Mouse (Mus musculus) cerebellum, adult 8-10 months (tissue): ENCODE measurements around the gene Pspc1.
"Not testable (repeated sequence)": the region's sequence is repeated elsewhere in the genome, so short reads cannot be mapped to it uniquely, and the experiment has no call there.

Experiments
- DNase-seq: peaks from one replicate; pipeline ENCODE4 v3.0.0; 2022

The Pspc1 gene

DNA sequence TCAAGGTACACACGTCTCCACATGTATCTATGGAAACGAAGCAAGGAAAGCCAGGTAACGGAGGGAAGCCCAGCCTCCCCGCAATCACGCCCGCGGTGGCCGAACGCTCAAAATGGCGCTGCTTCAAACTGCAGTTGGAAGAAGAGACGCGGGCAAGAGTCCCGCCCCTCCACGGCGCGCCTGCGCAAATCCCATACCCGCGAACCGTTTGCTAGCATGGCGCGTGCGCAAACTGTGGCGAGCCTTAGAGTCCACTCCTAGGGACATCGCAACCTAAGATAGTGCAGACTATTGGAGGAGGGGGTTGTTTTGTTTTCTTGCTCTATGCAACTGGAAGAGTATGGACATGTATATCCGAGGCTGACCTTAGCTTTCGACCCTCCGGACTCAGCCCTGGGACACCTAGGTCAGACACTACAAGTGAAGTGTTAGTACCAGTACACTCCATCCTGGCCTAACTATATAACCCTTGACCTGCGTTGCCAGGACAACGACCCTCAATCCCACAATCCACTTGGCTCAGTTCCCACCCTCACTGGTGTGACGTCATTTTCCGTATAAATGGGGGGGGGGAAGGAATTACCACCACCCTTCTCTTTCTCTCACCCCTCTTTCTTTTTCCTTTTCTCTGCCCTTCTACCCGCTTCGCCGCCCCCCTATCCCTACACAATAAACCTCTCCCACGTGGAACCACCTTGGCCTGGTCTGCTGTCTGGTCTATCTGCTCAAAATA is at the start of gene Pspc1:
TSS of gene Pspc1 (minus strand) at position 117 of the 733 bp plus-strand sequence.
- DNase-seq, result peak; percentile 97

DNA sequence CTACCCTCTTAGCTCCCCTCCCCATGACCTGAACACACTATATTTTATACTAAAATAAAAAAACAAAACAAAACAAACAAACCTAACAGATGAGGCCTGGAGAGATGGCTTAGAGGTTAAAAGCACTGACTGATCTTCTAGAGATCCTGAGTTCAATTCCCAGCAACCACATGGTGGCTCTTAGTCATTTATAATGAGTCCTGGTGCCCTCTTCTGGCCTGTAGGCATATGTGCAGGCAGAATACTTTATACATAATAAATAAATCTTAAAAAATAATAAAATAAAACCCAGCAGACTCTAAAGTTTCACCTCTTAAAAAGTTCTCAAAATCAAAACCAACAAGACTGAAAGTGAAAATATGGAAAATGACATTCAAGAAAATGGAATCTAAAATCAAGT is 46.4 kb upstream of the Pspc1 start:
- DNase-seq, result no peak

DNA sequence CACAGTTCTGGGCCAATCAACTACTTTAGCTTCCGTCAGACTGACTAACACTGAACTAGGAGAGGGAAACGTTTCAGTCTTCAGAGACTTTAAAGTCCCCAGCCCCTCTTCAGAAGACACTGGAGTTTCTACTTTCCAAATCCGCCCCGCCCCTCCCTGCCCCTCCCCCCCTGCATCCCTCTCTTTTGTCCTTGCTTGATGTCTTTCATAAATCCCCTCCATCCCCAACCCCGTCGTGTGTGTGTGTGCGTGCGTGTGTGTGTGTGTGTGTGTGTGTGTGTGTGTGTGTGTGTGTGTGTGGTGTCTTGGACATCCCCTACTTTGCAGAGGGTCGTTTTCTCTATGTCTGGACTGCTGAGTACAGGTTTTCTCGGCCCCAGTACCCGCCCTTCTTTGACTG is 39.5 kb upstream of the Pspc1 start:
- no peak for DNase-seq

GRCm38 (mm10) chr14:56817131-56817530 is 39.0 kb upstream of the Pspc1 start:
- no peak for DNase-seq

- DNase-seq, result no peak
These were observed 38.4 kb upstream of the Pspc1 start for GRCm38 (mm10) chr14:56816541-56816940.

GRCm38 (mm10) chr14:56812520-56813036 is 34.5 kb upstream of the Pspc1 start:
- peak; percentile 83 for DNase-seq

DNA sequence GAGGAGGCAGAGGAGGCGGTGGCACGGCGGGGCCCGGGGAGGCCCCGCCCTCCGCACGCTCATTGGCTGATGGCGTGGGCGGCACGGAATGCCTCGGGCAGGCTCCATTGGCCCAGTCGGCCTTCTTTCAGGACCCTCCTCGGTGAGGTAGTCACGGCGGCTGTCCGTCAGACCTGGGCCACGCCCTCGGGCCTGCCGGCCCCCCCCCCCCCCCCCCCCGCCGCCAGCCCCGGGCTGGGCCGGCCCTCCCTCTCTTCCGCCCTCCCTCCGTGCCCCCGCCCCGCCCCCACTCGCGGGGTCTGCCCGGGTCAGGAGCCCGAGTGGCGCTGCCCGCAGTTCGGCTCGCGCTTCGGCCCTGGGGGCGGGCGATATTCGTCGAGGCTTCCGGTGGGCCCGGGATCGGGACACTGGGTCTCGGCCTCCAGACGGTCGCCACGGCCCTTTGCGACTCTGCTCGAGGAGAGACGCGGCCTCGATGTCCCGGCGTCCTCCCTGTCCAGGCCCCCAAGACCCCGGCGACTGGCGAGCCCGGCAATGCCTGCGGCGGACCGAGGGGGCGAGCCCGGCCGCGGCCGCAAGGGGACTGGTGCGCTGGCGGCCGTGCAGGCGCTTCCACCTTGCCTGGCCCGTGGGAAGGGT is 33.7 kb upstream of the Pspc1 start, which contains the start of gene Zmym5:
TSS of gene Zmym5 (minus strand) at position 16 of the 639 bp plus-strand sequence.
- DNase-seq, result peak; percentile 83

GRCm38 (mm10) chr14:56810781-56811690 is 32.9 kb upstream of the Pspc1 start:
- DNase-seq, result peak; percentile 48

DNA sequence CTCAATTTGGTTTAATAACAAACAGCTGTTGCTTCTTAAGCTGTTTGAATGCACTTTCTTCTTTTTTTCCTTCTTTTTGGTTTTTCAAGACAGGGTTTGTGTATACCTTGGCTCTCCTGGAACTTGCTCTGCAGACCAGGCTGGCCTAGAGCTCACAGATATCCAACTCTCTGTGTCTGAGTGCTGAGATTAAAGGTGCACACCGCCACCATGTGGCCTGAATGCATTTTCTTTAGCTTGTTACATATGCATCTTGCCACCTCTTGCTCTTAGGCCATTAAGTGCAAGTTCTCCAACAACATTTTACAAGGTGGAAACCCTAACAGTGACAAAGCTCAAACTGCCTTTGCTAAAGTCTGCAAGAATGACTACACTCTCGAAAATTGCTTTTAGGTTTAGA is 15.1 kb upstream of the Pspc1 start:
- DNase-seq, result peak; percentile 51

DNA sequence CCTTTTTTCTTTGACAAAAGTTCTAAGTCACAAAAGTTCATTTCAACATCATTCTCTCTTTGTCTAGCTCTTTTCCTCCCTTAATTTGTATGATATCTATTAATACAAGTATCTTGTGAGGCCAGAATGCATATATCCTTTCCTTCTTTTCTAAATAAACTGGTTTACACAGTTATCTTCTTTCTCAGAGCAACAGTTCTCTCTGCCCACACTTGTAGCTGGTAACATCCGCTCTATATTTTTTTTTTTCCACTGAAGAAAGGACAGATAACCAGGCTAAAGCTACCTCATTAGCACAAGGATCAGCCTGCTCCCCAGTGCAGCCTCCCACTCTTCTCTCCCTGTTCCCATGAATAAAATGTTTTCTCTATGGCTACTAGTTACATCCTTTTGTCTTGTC is 6.5 kb upstream of the Pspc1 start:
- no peak for DNase-seq

GRCm38 (mm10) chr14:56778933-56779300 is 801 bp upstream of the Pspc1 start:
- no peak for DNase-seq

- peak; percentile 62 for DNase-seq
These were observed 568 bp downstream of the Pspc1 start for GRCm38 (mm10) chr14:56777360-56778136.

GRCm38 (mm10) chr14:56776571-56777238 is 1.4 kb downstream of the Pspc1 start:
- DNase-seq, result no peak

GRCm38 (mm10) chr14:56775416-56775815 is 2.7 kb downstream of the Pspc1 start:
- no peak for DNase-seq

DNA sequence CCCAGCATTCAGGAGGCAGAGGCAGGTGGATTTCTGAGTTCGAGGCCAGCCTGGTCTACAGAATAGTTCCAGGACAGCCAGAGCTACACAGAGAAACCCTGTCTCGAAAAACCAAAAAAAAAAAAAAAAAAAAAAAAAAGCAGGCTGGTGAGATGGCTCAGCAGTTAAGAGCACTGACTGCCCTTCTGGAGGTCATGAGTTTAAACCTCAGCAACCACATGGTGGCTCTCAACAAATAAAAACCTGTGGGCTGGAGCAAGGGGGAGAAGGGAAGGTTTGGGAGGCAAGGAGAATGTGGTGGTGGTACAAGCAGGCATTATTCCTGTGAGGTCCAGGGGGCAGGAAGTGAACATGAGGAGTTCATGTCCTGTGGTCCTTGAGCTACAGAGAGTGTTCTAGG is 11.7 kb downstream of the Pspc1 start:
- DNase-seq, result not testable (repeated sequence)

DNA sequence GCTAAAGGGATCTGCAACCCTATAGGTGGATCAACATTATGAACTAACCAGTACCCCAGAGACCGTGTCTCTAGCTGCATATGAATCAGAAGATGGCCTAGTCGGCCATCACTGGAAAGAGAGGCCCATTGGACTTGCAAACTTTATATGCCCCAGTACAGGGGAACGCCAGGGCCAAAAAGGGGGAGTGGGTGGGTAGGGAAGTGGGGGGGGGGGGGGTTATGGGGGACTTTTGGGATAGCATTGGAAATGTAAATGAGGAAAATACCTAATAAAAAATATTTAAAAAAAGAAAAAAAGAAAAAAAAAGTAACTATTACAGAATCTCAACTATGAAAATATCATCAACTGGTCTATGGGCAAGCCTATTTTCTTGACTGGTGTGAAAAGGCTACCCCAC is 13.0 kb downstream of the Pspc1 start:
- not testable (repeated sequence) for DNase-seq

- no peak for DNase-seq
These were observed 26.8 kb downstream of the Pspc1 start for GRCm38 (mm10) chr14:56751282-56751681.

DNA sequence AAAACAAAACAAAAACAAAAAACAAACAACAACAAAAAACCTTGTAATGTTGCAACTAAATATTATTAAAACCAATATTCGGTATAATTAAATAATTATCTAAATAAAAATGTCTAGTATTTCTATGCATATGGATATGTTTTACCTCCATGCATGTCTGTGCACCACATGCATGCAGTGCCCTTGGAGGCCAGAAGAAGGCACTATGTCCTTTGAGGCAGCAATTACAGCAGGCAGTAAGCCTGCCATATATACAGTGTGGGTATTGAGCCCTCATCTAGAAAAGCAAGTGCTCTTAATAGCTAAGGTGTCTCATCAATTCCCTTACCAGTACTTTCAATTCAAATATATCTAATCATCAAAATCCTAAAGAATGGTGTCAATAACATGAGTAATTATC is 37.9 kb downstream of the Pspc1 start:
- no peak for DNase-seq

GRCm38 (mm10) chr14:56726493-56726892 is 51.6 kb downstream of the Pspc1 start:
- no peak for DNase-seq

- DNase-seq, result no peak
These were observed 72.4 kb downstream of the Pspc1 start for GRCm38 (mm10) chr14:56705687-56706086.

- DNase-seq, result no peak
These were observed 75.5 kb downstream of the Pspc1 start for GRCm38 (mm10) chr14:56702644-56703043.

DNA sequence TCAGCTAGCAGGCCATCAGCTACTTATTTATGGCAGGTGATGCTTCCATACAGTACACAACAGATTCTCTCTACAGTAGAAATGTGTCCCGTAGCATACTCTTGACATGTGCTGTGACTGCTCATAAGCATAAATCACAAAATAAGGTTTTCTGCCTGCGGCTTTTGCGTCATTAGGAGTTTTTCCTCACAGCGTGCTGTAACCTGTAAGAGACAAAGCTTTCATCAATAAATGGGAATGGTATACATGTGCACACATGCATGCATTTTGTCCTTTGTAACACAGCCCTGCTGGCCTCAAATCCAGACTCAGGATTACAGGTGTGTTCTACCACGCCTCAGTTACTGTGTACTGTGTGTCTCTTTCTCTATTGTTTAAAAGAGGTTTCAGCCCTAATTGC is 80.3 kb downstream of the Pspc1 start:
- no peak for DNase-seq
